Mouse (Mus musculus): ENCODE measurements around the gene Galntl6. TPM values are rescaled to one million over a fixed set of nuclear protein-coding genes. Genes with fewer than 3 reads are reported as not detected.

Galntl6 gene
- polyA plus RNA-seq, 1 experiment: not detected

DNA sequence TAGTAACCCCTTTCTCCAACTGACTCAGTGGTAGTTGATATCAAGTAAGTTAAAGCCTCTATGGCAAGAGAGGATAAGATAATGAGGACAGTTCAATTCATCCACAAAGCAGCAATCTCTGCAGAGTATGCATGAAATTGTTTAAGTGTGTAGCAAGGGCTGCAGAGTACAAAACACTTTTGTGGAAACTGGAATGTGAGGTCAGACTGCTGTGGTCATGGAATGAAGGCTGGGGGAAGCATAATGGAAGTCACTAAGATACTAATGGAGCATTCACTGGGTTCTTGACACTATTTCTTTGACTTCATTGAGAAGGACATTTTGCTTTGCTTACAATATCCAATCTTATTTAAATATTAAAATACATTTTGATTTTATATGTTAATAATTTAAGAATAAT is 252.4 kb downstream of the Galntl6 start:
- Histone ChIP-seq H3K27ac (ENCODE audit: insufficient read depth, low read length) (no peak overlapping the region), H3K36me3 (ENCODE audit: control insufficient read depth, insufficient read depth, low read length) (no peaks in the 10 kb centered on the region), H3K4me1 (ENCODE audit: control insufficient read depth, insufficient read depth, insufficient read length) (no peaks in the 10 kb centered on the region), H3K27me3 (ENCODE audit: control insufficient read depth, insufficient read depth, low read length) (no peaks in the 10 kb centered on the region), H3K4me3 (ENCODE audit: extremely low read depth, insufficient read depth, insufficient read length) (no peak overlapping the region)
- no peak for TF ChIP-seq POLR2A (IDR thresholded peaks at IDR 0.05; ENCODE audit: low read depth, low read length)
- no peak for TF ChIP-seq CTCF (IDR thresholded peaks at IDR 0.05; ENCODE audit: extremely low read depth, insufficient read depth, insufficient read length, insufficient replicate concordance)
- DNase-seq (ENCODE audit: low read depth in 1 of 2, low spot score in 2 of 2): no peak

- H3K27ac ChIP-seq (ENCODE audit: insufficient read depth, low read length): no peak overlapping the region
- no peak for TF ChIP-seq CTCF (IDR thresholded peaks at IDR 0.05; ENCODE audit: extremely low read depth, insufficient read depth, insufficient read length, insufficient replicate concordance)
- no peak for TF ChIP-seq POLR2A (IDR thresholded peaks at IDR 0.05; ENCODE audit: low read depth, low read length)
- no peak overlapping the region for H3K4me3 ChIP-seq (ENCODE audit: extremely low read depth, insufficient read depth, insufficient read length)
- WGBS: 69% methylated on average over 4 of the region's 4 CpGs
- no peaks in the 10 kb centered on the region for H3K4me1 ChIP-seq (ENCODE audit: control insufficient read depth, insufficient read depth, insufficient read length)
- no peaks in the 10 kb centered on the region for H3K27me3 ChIP-seq (ENCODE audit: control insufficient read depth, insufficient read depth, low read length)
- H3K36me3 ChIP-seq (ENCODE audit: control insufficient read depth, insufficient read depth, low read length): no peaks in the 10 kb centered on the region
- no peak for DNase-seq (ENCODE audit: low read depth in 1 of 2, low spot score in 2 of 2)
These were observed 256.8 kb downstream of the Galntl6 start for GRCm38 (mm10) chr8:58655631-58656030.

- no peak for TF ChIP-seq CTCF (IDR thresholded peaks at IDR 0.05; ENCODE audit: extremely low read depth, insufficient read depth, insufficient read length, insufficient replicate concordance)
- TF ChIP-seq POLR2A (IDR thresholded peaks at IDR 0.05; ENCODE audit: low read depth, low read length): no peak
- 80% methylated on average over 4 of the region's 4 CpGs for WGBS
- DNase-seq (ENCODE audit: low read depth in 1 of 2, low spot score in 2 of 2): no peak
These were observed 306.0 kb downstream of the Galntl6 start for GRCm38 (mm10) chr8:58606451-58606850.

GRCm38 (mm10) chr8:58604751-58605150 is 307.7 kb downstream of the Galntl6 start:
- H3K36me3 ChIP-seq (ENCODE audit: control insufficient read depth, insufficient read depth, low read length): no peaks in the 10 kb centered on the region
- no peaks in the 10 kb centered on the region for H3K4me1 ChIP-seq (ENCODE audit: control insufficient read depth, insufficient read depth, insufficient read length)
- WGBS: 87% methylated on average over 4 of the region's 4 CpGs
- TF ChIP-seq POLR2A (IDR thresholded peaks at IDR 0.05; ENCODE audit: low read depth, low read length): no peak
- TF ChIP-seq CTCF (IDR thresholded peaks at IDR 0.05; ENCODE audit: extremely low read depth, insufficient read depth, insufficient read length, insufficient replicate concordance): no peak
- no peak overlapping the region for H3K4me3 ChIP-seq (ENCODE audit: extremely low read depth, insufficient read depth, insufficient read length)
- no peak for DNase-seq (ENCODE audit: low read depth in 1 of 2, low spot score in 2 of 2)
- H3K27me3 ChIP-seq (ENCODE audit: control insufficient read depth, insufficient read depth, low read length): no peaks in the 10 kb centered on the region
- no peak overlapping the region for H3K27ac ChIP-seq (ENCODE audit: insufficient read depth, low read length)

More at GRCm38 (mm10) chr8:58606451-58606850, 306.0 kb downstream of the Galntl6 start:
- Histone ChIP-seq H3K36me3 (ENCODE audit: control insufficient read depth, insufficient read depth, low read length) (no peaks in the 10 kb centered on the region), H3K27me3 (ENCODE audit: control insufficient read depth, insufficient read depth, low read length) (no peaks in the 10 kb centered on the region), H3K27ac (ENCODE audit: insufficient read depth, low read length) (no peak overlapping the region), H3K4me3 (ENCODE audit: extremely low read depth, insufficient read depth, insufficient read length) (no peak overlapping the region), H3K4me1 (ENCODE audit: control insufficient read depth, insufficient read depth, insufficient read length) (no peaks in the 10 kb centered on the region)

GRCm38 (mm10) chr8:58597834-58598233 is 314.6 kb downstream of the Galntl6 start:
- Histone ChIP-seq H3K36me3 (ENCODE audit: control insufficient read depth, insufficient read depth, low read length) (no peaks in the 10 kb centered on the region), H3K27me3 (ENCODE audit: control insufficient read depth, insufficient read depth, low read length) (no peaks in the 10 kb centered on the region), H3K4me1 (ENCODE audit: control insufficient read depth, insufficient read depth, insufficient read length) (no peaks in the 10 kb centered on the region), H3K27ac (ENCODE audit: insufficient read depth, low read length) (no peak overlapping the region), H3K4me3 (ENCODE audit: extremely low read depth, insufficient read depth, insufficient read length) (no peak overlapping the region)
- DNase-seq (ENCODE audit: low read depth in 1 of 2, low spot score in 2 of 2): no peak
- 83% methylated on average over 6 of the region's 6 CpGs for WGBS
- TF ChIP-seq CTCF (IDR thresholded peaks at IDR 0.05; ENCODE audit: extremely low read depth, insufficient read depth, insufficient read length, insufficient replicate concordance): no peak
- no peak for TF ChIP-seq POLR2A (IDR thresholded peaks at IDR 0.05; ENCODE audit: low read depth, low read length)

GRCm38 (mm10) chr8:58575346-58575745 is 337.1 kb downstream of the Galntl6 start:
- TF ChIP-seq POLR2A (IDR thresholded peaks at IDR 0.05; ENCODE audit: low read depth, low read length): no peak
- no peak for TF ChIP-seq CTCF (IDR thresholded peaks at IDR 0.05; ENCODE audit: extremely low read depth, insufficient read depth, insufficient read length, insufficient replicate concordance)
- DNase-seq (ENCODE audit: low read depth in 1 of 2, low spot score in 2 of 2): no peak
- H3K36me3 ChIP-seq (ENCODE audit: control insufficient read depth, insufficient read depth, low read length): no peaks in the 10 kb centered on the region
- H3K27me3 ChIP-seq (ENCODE audit: control insufficient read depth, insufficient read depth, low read length): no peaks in the 10 kb centered on the region
- 83% methylated on average over 1 of the region's 1 CpGs for WGBS
- H3K27ac ChIP-seq (ENCODE audit: insufficient read depth, low read length): no peak overlapping the region
- no peaks in the 10 kb centered on the region for H3K4me1 ChIP-seq (ENCODE audit: control insufficient read depth, insufficient read depth, insufficient read length)
- no peak overlapping the region for H3K4me3 ChIP-seq (ENCODE audit: extremely low read depth, insufficient read depth, insufficient read length)

DNA sequence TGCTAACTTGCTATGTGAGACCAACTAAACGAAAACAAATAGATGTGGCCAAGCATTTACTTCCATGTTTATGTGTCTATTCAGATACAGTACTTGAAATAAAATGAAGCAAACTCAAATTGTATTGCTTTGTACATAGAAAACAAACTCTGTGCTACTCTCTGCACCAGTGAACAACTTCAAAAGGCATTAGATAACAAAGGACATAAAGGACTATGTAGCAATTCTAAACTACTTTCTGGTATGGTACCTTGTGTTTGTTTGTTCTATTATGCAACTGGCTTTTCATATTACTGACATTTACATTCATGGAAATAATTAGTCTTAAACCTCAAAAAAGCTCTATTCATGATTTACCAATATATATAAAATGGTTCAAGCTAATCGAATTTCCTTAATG is 344.4 kb downstream of the Galntl6 start:
- Histone ChIP-seq H3K4me1 (ENCODE audit: control insufficient read depth, insufficient read depth, insufficient read length) (no peaks in the 10 kb centered on the region), H3K27ac (ENCODE audit: insufficient read depth, low read length) (no peak overlapping the region), H3K4me3 (ENCODE audit: extremely low read depth, insufficient read depth, insufficient read length) (no peak overlapping the region), H3K36me3 (ENCODE audit: control insufficient read depth, insufficient read depth, low read length) (no peaks in the 10 kb centered on the region), H3K27me3 (ENCODE audit: control insufficient read depth, insufficient read depth, low read length) (no peaks in the 10 kb centered on the region)
- no peak for TF ChIP-seq CTCF (IDR thresholded peaks at IDR 0.05; ENCODE audit: extremely low read depth, insufficient read depth, insufficient read length, insufficient replicate concordance)
- TF ChIP-seq POLR2A (IDR thresholded peaks at IDR 0.05; ENCODE audit: low read depth, low read length): no peak
- DNase-seq (ENCODE audit: low read depth in 1 of 2, low spot score in 2 of 2): no peak
- 60% methylated on average over 2 of the region's 2 CpGs for WGBS
